Mouse (Mus musculus): ENCODE measurements at regions not wholly inside any gene's neighbourhood (a gene's known extent, or its start where the extent isn't known, plus 50 kb on each side); places are given as distances from the start of the nearest gene placed in this dataset.

DNA sequence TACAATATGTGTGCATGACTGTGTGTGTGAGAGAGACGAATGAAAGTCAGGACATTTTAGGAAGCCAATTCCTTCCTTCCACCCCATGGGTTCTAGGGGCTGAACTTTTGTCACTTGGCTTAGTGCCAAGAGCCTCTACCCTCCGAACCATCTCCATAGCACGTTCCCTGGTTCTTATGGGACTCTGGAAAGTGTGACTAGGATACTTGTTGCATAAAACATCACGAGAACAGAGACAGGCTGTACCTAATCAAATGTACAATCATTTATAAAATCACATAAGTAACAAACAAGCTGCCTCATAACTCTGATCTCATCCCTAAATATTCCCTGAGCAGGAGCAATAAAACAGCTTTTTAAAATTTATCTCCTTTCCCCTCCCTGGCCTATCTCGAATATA, 100.8 kb downstream of the Anxa5 start:
- TF ChIP-seq CTCF (IDR thresholded peaks at IDR 0.05; ENCODE audit: control insufficient read depth, insufficient read depth, insufficient read length) (no peak), MYOG (IDR thresholded peaks at IDR 0.05; ENCODE audit: control insufficient read depth, extremely low read depth, insufficient read length) (no peak)

Data from C2C12 (cell line).